Mouse (Mus musculus) cerebellum, adult 9-10 months (tissue): Measurements from ENCODE around the gene Kmt2b.

Experiments used
- DNase-seq: peaks from one replicate; pipeline ENCODE4 v3.0.0; 2022

Gene Kmt2b

DNA sequence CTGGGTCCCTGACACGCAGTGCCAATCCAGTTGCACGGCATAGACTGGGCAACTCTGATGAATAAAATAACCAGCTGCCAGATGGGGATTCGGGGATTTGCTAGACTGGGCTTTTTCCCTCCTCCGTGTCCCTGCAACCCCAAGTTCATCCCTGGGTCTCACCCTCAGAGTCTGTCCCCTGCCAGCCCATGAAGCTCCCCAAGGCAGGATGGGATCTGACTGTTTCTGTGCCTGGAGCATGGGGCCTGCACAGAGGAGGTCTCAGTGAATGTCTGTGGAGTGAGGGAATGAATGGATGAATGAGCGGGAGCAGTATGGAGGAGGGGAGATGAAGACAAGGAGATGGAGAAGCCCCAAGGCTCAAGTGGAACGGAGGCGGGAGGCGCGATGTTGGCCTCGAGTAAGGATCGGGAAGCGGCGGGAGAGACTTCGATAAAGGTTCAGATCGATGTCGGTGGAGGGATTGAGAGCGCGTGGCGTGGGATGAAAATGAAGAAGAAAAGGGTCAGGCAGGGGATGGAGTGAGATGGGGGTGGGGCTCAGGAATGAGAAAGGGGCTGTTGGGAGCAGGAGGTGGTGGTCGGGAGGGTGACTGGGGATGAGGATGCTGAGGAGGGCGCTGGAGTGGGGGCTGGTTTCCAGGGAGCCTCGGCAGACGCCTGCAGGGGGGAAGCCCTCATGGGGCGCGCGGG, 54.4 kb downstream of the Kmt2b start:
- DNase-seq = peak; percentile 58

GRCm38 (mm10) chr7:30532931-30533330, 55.6 kb downstream of the Kmt2b start:
- DNase-seq = no peak

- peak; percentile 6 for DNase-seq
These were observed 57.2 kb downstream of the Kmt2b start for GRCm38 (mm10) chr7:30531291-30531815.

DNA sequence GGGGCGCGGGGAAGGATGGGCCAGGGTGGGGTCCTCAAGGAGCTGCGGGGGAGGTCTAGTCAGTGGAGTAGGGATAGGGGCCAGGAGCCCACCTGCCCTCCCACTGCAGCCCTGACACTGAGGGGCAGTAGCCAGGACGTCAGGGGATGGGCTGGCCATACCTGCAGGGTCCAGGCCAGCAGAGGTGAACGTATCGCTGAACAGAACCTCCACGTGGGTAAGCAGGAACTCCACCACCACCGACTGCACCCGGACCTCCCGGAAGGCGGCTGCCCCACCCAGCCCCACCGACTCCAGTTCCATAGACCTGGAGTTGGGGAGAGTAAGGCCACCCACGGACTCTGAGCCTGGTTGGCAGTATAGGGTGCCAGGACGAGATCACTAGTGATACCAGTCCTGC, 61.5 kb downstream of the Kmt2b start:
- DNase-seq = no peak

DNA sequence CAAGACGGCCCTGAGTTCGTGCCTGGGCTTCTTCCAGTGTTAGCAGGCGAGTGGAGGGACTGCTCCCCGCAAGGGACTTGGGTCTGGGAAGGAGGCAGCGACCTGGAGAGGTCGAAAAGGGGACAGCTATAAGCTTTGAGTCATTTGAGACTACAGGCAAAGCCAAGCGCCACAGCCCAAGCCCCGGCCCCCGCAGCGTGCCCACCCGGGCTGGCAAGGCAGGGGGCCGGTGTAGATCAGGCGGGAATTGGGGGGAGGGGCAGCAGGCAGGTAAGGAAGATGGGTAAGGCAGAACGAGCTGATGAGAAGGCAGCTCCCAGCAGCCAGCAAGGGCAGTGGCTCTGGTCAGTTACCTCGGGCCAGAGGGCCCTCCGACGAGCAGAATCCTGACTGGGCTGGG, 62.1 kb downstream of the Kmt2b start:
- DNase-seq = peak; percentile 4

GRCm38 (mm10) chr7:30525954-30526353, 62.6 kb downstream of the Kmt2b start:
- no peak for DNase-seq

DNA sequence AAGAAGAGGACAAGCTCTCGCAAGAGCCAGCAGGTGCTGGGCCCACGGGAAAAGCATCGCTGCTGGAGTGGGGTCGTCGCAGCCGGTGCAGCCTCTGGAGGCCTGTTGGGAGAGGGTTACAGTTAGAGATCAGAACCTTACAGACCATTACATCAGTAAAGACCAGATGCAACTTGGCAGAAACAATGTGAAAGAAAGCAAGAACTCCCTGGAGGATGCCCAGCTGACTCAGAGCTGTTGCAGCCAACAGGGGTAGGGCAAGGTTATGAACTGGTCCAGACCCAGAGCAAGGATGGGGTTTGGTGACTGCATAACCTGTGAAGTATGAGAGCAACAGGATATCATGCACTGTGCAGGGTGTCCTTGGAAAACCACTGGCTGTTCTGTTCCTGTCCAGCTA, 64.0 kb downstream of the Kmt2b start:
- DNase-seq = no peak

- DNase-seq = no peak
These were observed 65.7 kb downstream of the Kmt2b start for GRCm38 (mm10) chr7:30522871-30523270.

DNA sequence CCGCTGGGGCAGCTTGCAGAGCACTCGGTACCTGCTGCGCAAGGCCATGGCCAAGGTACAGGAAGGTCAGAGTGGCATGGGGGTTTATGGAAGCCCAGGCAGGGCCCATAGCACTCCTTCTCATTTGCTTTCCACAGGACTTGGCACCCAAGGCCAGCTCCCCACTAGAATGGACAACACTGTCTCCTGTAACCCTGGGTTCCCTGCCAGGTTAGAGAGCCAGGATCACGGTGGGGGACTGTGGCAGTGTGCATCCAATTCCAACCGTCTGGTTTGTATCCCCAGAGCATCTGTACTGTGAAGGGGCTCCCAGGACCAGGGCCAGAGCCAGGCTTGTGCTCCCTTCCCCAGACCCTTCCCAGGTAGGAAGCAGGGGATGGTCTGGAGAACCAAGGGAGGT, 67.7 kb downstream of the Kmt2b start:
- peak; percentile 77 for DNase-seq

GRCm38 (mm10) chr7:30520396-30520795, 68.1 kb downstream of the Kmt2b start:
- peak; percentile 44 for DNase-seq
